8 mouse cellular contexts compared by ENCODE assay signal in the genomic region with DNA sequence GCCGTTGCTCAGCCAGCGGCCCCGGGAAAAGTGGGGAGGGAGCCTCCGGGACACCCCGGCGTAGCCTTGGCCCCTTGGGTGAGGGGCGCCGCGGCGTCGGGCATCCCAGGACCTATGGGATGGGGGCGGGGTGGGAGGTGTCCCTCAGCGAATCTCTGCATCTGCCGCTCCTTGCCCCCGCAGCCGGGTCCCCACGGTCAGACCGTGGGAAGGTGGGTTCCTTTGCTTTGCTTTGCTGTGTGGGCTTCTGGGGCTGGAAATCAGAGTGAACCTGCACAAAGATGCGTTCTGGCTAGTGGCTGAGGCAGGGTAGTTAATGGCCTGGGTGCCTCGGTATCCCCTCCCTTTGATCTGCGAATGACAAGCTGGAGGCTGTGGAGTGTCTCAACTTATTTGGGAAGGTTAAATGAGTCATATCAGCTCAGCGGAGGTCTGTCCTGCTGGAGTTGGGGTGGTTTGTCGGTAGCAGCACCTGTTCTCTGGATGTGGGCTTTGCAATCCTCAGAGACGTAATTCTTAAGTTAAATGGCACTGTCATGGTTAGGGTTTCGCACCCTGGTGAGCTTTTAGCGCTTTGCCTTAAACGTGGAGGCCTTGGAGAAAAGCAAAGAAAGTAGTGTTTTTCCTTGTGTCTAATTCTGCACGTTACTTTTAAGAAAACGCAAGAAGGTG. TPM values are rescaled to one million over a fixed set of nuclear protein-coding genes. Genes with fewer than 3 reads are reported as not detected.
DNase-seq lines count a peak whose midpoint lies in the region; ATAC-seq and TF ChIP-seq lines count a peak whose summit lies in the region.

No protein-coding gene starts in this region.

- no peaks in the 10 kb centered on the region for H3K36me3 ChIP-seq in kidney, adult 2 months (ENCODE audit: control insufficient read depth, insufficient read depth, low read length)
- no peaks in the 10 kb centered on the region for H3K36me3 ChIP-seq in ES-Bruce4 (ENCODE audit: control insufficient read depth, insufficient read depth, low read length, poor library complexity, severe bottlenecking)
- H3K36me3 ChIP-seq in limb, embryonic 13.5 days = no peaks in the 10 kb centered on the region
- no peaks in the 10 kb centered on the region for H3K36me3 ChIP-seq in neural tube, embryonic 13.5 days

- H3K9ac ChIP-seq in ES-Bruce4 (ENCODE audit: low read depth, poor library complexity, severe bottlenecking) = peak overlapping the region; percentile 96
- H3K9ac ChIP-seq in limb, embryonic 13.5 days = peak overlapping the region; percentile 91
- H3K9ac ChIP-seq in neural tube, embryonic 13.5 days = peak overlapping the region; percentile 90

- peak overlapping the region; percentile 95 for H3K4me2 ChIP-seq in limb, embryonic 13.5 days (replicated peaks)
- peak overlapping the region; percentile 83 for H3K4me2 ChIP-seq in neural tube, embryonic 13.5 days

- peak; percentile 31 for DNase-seq in kidney, adult 2 months
- no peak for DNase-seq in kidney, postnatal 10 days
- peak; percentile 70 to 73 for DNase-seq in cerebellum, postnatal 25 days
- DNase-seq in heart, postnatal 4 days = peak; percentile 6
- DNase-seq in Muller cell, postnatal 12 days (ENCODE audit: inconsistent ontology term) = no peak

- no peak for TF ChIP-seq EP300 in ES-Bruce4 (IDR thresholded peaks at IDR 0.05; ENCODE audit: insufficient read depth, low read depth, low read length)

- TF ChIP-seq CTCF in kidney, adult 2 months (conservative IDR thresholded peaks at IDR 0.05; ENCODE audit: insufficient read depth, insufficient read length, low read depth, low read length) = no peak
- no peak for TF ChIP-seq CTCF in ES-Bruce4 (IDR thresholded peaks at IDR 0.05; ENCODE audit: low read depth, low read length)

- ATAC-seq in limb, embryonic 13.5 days (ENCODE audit: low FRiP score, low read depth) = no peak
- ATAC-seq in neural tube, embryonic 13.5 days (ENCODE audit: low read depth) = no peak

- peak overlapping the region; percentile 74 for H3K27ac ChIP-seq in kidney, adult 2 months (ENCODE audit: insufficient read depth, low read depth, low read length)
- H3K27ac ChIP-seq in ES-Bruce4 (ENCODE audit: insufficient read depth, low read length) = no peak overlapping the region
- peak overlapping the region; percentile 91; the same call in 1 of the 2 replicates for H3K27ac ChIP-seq in limb, embryonic 13.5 days
- peak overlapping the region; percentile 96 for H3K27ac ChIP-seq in neural tube, embryonic 13.5 days (replicated peaks)

- no peaks in the 10 kb centered on the region for H3K27me3 ChIP-seq in kidney, adult 2 months (replicated peaks; ENCODE audit: control insufficient read depth, insufficient read depth, low read length)
- no peaks in the 10 kb centered on the region for H3K27me3 ChIP-seq in ES-Bruce4 (ENCODE audit: control insufficient read depth, insufficient read depth, low read length, poor library complexity, severe bottlenecking)
- H3K27me3 ChIP-seq in limb, embryonic 13.5 days = no peaks in the 10 kb centered on the region
- H3K27me3 ChIP-seq in neural tube, embryonic 13.5 days = no peaks in the 10 kb centered on the region

- peaks cover 3% of the 10 kb centered on the region; the same call in 1 of the 2 replicates for H3K4me1 ChIP-seq in kidney, adult 2 months (ENCODE audit: control insufficient read depth, insufficient read depth, low read length)
- no peaks in the 10 kb centered on the region for H3K4me1 ChIP-seq in ES-Bruce4 (ENCODE audit: control insufficient read depth, insufficient read depth, low read length)
- H3K4me1 ChIP-seq in limb, embryonic 13.5 days = peaks cover 10% of the 10 kb centered on the region; the same call in 1 of the 2 replicates
- H3K4me1 ChIP-seq in neural tube, embryonic 13.5 days (replicated peaks) = peaks cover 13% of the 10 kb centered on the region

- peak overlapping the region; percentile 83 for H3K4me3 ChIP-seq in kidney, adult 2 months (ENCODE audit: insufficient read depth, low read depth, low read length)
- peak overlapping the region; percentile 85 for H3K4me3 ChIP-seq in ES-Bruce4 (ENCODE audit: low read depth, low read length)
- H3K4me3 ChIP-seq in limb, embryonic 13.5 days = peak overlapping the region; percentile 78
- H3K4me3 ChIP-seq in neural tube, embryonic 13.5 days = peak overlapping the region; percentile 76

- H3K9me3 ChIP-seq in ES-Bruce4 (replicated peaks; ENCODE audit: control insufficient read depth, insufficient read depth, low read length, poor library complexity, severe bottlenecking) = no peaks in the 10 kb centered on the region
- H3K9me3 ChIP-seq in limb, embryonic 13.5 days = no peaks in the 10 kb centered on the region
- H3K9me3 ChIP-seq in neural tube, embryonic 13.5 days = no peaks in the 10 kb centered on the region

- 4% methylated on average over 29 of the region's 29 CpGs for WGBS in kidney, adult 2 months
- under 1% methylated on average over 29 of the region's 29 CpGs for WGBS in limb, embryonic 13.5 days
- WGBS in neural tube, embryonic 13.5 days = 1% methylated on average over 29 of the region's 29 CpGs

- TF ChIP-seq POLR2A in kidney, adult 2 months (IDR thresholded peaks at IDR 0.05; ENCODE audit: low read depth, low read length) = no peak
- no peak for TF ChIP-seq POLR2A in ES-Bruce4 (IDR thresholded peaks at IDR 0.05; ENCODE audit: insufficient read depth, low read length)

RNA-seq across cellular contexts. Expression of a gene that starts 1.6 kb away (rescaled TPM):
- polyA plus RNA-seq in kidney, adult 2 months (2012; rRNA removed) = 15.9 and 21.3 TPM in 2 replicates
- polyA plus RNA-seq in ES-Bruce4 (2011; ENCODE audit: insufficient read depth, insufficient read length, low read depth, missing spikeins) = 18.1 and 19.3 TPM in 2 replicates
- total RNA-seq in heart, postnatal 4 days (2021) = 10 to 100 TPM; 21.9 to 22.3 TPM
- polyA plus RNA-seq in limb, embryonic 13.5 days (2015; fragmentation: Nextera tagmentation; extraction: Ambion mirVana) = 28.0 and 28.8 TPM in 2 replicates
- polyA plus RNA-seq in neural tube, embryonic 13.5 days (2015; fragmentation: Nextera tagmentation; extraction: Ambion mirVana) = 49.6 and 53.5 TPM in 2 replicates

Comparison
In these comparisons a context has a peak if more than half of its experiments do, and no peak if none do; other contexts are left out.
1. DNase-seq: peak in kidney, adult 2 months (single experiment), cerebellum, postnatal 25 days (2 of 2) and heart, postnatal 4 days (single experiment); none in kidney, postnatal 10 days (single experiment) and Muller cell, postnatal 12 days (single experiment).
2. Peak in every context shown above with its lines, with median percentiles within 50 percentile points of each other: H3K4me3 ChIP-seq and H3K9ac ChIP-seq.